Mouse (Mus musculus) hindbrain, embryonic 14.5 days (tissue): ENCODE data around the gene Cd59b. TPM values are rescaled to one million over a fixed set of nuclear protein-coding genes. Genes with fewer than 3 reads are reported as not detected.

Source experiments
- ATAC-seq: fragments of 200-750 bp; cut with Nextera tagmentation; 2 replicates; pipeline ENCODE4 v1.8.0; 2017; ENCODE audit warnings: moderate number of reproducible peaks, mild to moderate bottlenecking, moderate TSS enrichment, moderate library complexity; ENCODE audit not compliant: low FRiP score
- DNase-seq: peaks from one replicate; pipeline ENCODE4 v3.0.0-alpha.2; 2015; ENCODE audit warnings: low spot score
- H3K27ac ChIP-seq: fragments of 300-500 bp; sonication (generic); 2 replicates; pipeline ENCODE4 v1.5.1; 2014; ENCODE audit warnings: mild to moderate bottlenecking, moderate library complexity
- H3K27me3 ChIP-seq: fragments of 300-500 bp; sonication (generic); 2 replicates; pipeline ENCODE4 v1.6.1; 2014; ENCODE audit warnings: mild to moderate bottlenecking, low read length, mixed read lengths; ENCODE audit not compliant: control insufficient read depth, insufficient read depth
- H3K36me3 ChIP-seq: fragments of 300-500 bp; sonication (generic); replicated peaks from 2 replicates; pipeline ENCODE4 v1.6.1; 2014; ENCODE audit not compliant: control insufficient read depth, insufficient read depth
- H3K4me1 ChIP-seq: fragments of 300-500 bp; sonication (generic); replicated peaks from 2 replicates; pipeline ENCODE4 v1.6.1; 2014; ENCODE audit warnings: antibody characterized with exemption, low read length, mixed read lengths; ENCODE audit not compliant: control insufficient read depth, insufficient read depth
- H3K4me2 ChIP-seq: fragments of 300-500 bp; sonication (generic); replicated peaks from 2 replicates; pipeline ENCODE4 v1.6.1; 2014; ENCODE audit warnings: mild to moderate bottlenecking, moderate library complexity
- H3K4me3 ChIP-seq: fragments of 300-500 bp; sonication (generic); replicated peaks from 2 replicates; pipeline ENCODE4 v1.5.1; 2014; ENCODE audit warnings: mild to moderate bottlenecking, low read length
- H3K9ac ChIP-seq: fragments of 300-500 bp; sonication (generic); 2 replicates; pipeline ENCODE4 v1.6.1; 2014
- H3K9me3 ChIP-seq: fragments of 300-500 bp; sonication (generic); 2 replicates; pipeline ENCODE4 v1.6.1; 2016; ENCODE audit warnings: low read length; ENCODE audit not compliant: control insufficient read depth
- WGBS: fragments of 180-500 bp; shearing (Covaris S2); extraction: QIAGEN DNeasy Blood & Tissue Kit; methylation state at CpG from one replicate; pipeline ENCODE4 v1.1.7; 2014; 5-methylcytosine and 5-hydroxymethylcytosine counted together
- polyA plus RNA-seq: library from polyadenylated mRNA; unstranded; fragments of >200 nt; fragmentation: Nextera tagmentation; extraction: Ambion mirVana; gene quantifications from 2 replicates; pipeline ENCODE4 v1.2.1, GENCODE M21; 2014

Cd59b gene
- polyA plus RNA-seq, 1 experiment from 2014 or later, result 3.2 TPM

DNA sequence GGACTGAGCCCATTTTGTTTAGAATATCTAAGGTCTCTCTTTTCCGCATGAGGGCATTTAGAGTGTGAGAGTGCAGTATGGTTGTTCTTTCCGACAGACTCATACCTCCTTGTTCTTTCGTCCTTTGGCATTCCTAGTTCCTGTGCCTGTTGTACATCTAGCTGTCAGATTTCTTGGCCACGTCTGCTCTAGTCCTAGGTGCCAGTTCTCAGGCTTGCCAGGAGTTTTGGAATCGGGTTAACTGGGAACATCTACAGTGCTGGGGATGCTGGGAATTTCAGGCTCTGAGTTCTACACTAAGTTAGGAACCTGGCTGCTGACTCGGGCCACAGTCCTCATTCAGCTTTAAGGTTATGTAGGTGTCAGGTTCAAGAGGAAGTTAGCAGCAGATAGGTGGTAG is 34.1 kb upstream of the Cd59b start:
- no peaks in the 10 kb centered on the region for H3K9me3 ChIP-seq
- H3K4me1 ChIP-seq, result no peaks in the 10 kb centered on the region
- 95% methylated on average over 6 of the region's 6 CpGs for WGBS
- H3K27me3 ChIP-seq, result no peaks in the 10 kb centered on the region
- DNase-seq, result no peak
- ATAC-seq, result no peak
- H3K36me3 ChIP-seq, result peaks cover 82% of the 10 kb centered on the region
- H3K27ac ChIP-seq, result no peak overlapping the region
- H3K4me3 ChIP-seq, result no peak overlapping the region
- H3K4me2 ChIP-seq, result no peak overlapping the region
- no peak overlapping the region for H3K9ac ChIP-seq

DNA sequence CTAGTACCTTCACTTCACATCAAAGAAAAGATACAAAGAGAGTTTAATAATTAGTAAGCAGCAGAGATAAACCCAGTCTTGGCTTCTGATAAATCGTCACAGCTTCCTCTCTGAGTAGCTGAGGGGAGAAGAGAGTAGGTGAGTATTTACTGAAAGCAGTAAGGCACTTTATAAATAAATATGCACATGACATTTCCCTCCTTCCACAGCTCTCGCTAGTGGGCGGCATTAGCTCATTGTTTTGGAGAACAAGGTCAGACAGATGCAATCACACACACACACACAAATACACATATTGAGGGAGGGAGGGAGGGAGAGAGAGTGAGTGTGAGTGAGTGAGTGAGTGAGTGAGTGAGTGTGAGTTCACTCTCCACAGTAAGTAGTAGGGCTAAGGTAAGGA is 33.3 kb upstream of the Cd59b start:
- ATAC-seq (no peak), DNase-seq (no peak)
- Histone ChIP-seq H3K9ac (no peak overlapping the region), H3K4me3 (no peak overlapping the region), H3K4me2 (no peak overlapping the region), H3K4me1 (no peaks in the 10 kb centered on the region), H3K27me3 (no peaks in the 10 kb centered on the region), H3K36me3 (peaks cover 82% of the 10 kb centered on the region), H3K27ac (no peak overlapping the region), H3K9me3 (no peaks in the 10 kb centered on the region)
- 66% methylated on average over 3 of the region's 3 CpGs for WGBS

DNA sequence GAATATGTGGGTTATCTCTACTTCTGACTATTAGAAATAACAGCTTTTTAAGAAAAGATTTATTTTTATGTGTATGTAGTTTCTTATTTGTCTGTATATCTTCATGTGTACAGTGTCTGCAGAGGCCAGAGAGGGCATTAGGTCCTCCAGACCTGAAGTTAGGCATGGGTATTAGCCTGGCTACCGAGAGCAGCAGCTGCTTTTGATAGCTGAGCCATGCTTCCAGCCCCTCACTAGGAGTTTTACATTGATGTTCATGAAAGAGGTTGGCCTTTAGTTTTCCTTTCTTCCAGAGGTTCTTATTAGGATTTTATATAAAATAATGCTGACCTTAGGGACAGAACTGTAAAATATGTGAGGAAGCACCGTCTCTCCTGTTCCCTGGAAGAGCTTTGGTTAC is 31.4 kb upstream of the Cd59b start:
- DNase-seq, result no peak
- H3K4me2 ChIP-seq, result no peak overlapping the region
- ATAC-seq, result no peak

DNA sequence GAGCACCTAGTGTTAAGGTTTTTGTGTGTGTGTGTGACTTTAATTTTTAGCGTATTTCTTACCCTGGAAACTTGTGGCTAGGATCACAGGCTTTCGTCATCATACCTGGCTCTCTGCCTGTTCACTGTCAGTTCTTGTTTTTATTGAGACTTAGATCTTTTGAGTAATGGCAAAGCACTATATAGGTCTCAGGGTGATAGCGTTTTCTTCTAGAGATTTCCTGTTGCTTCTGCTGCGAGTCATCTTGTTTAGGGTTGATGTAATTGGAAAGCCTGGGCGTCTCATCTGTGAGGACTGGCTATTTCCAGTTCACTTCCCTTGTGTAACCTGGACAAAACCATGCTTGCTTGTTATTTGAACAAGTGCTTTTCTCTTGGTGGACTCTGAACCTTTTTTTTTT is 28.0 kb upstream of the Cd59b start:
- Histone ChIP-seq H3K9ac (no peak overlapping the region), H3K36me3 (peaks cover 67% of the 10 kb centered on the region), H3K4me3 (no peak overlapping the region), H3K9me3 (no peaks in the 10 kb centered on the region), H3K27me3 (no peaks in the 10 kb centered on the region), H3K27ac (no peak overlapping the region), H3K4me1 (no peaks in the 10 kb centered on the region), H3K4me2 (no peak overlapping the region)
- DNase-seq (no peak), ATAC-seq (no peak)
- WGBS, result 81% methylated on average over 5 of the region's 5 CpGs

More for the DNA sequence above, 31.4 kb upstream of the Cd59b start:
- Histone ChIP-seq H3K27me3 (no peaks in the 10 kb centered on the region), H3K27ac (no peak overlapping the region), H3K4me1 (no peaks in the 10 kb centered on the region), H3K36me3 (peaks cover 75% of the 10 kb centered on the region), H3K4me3 (no peak overlapping the region), H3K9ac (no peak overlapping the region), H3K9me3 (no peaks in the 10 kb centered on the region)
- WGBS, result 52% methylated on average over 2 of the region's 2 CpGs

DNA sequence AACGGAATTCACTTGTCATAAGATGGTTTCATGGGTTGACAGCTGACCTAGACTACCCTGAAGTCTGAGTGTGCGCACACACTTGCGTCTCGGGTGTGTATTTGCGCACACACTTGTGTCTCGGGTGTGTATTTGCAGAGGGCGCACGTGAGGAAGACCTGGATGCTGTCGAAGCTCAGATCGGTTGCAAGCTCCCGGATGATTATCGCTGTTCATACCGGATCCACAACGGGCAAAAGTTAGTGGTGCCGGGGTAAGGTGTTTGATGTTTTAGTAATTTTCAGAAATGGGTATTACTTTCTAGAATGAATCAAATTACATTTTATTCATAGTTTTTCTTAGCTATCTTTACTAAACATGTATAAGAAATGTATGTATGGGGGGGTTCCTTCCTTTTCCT is 26.9 kb upstream of the Cd59b start:
- no peak overlapping the region for H3K4me3 ChIP-seq
- H3K27ac ChIP-seq, result no peak overlapping the region
- DNase-seq (no peak), ATAC-seq (no peak)
- no peak overlapping the region for H3K9ac ChIP-seq
- no peaks in the 10 kb centered on the region for H3K4me1 ChIP-seq
- H3K4me2 ChIP-seq, result no peak overlapping the region
- peaks cover 62% of the 10 kb centered on the region for H3K36me3 ChIP-seq
- H3K27me3 ChIP-seq, result no peaks in the 10 kb centered on the region
- 97% methylated on average over 15 of the region's 15 CpGs for WGBS
- no peaks in the 10 kb centered on the region for H3K9me3 ChIP-seq

DNA sequence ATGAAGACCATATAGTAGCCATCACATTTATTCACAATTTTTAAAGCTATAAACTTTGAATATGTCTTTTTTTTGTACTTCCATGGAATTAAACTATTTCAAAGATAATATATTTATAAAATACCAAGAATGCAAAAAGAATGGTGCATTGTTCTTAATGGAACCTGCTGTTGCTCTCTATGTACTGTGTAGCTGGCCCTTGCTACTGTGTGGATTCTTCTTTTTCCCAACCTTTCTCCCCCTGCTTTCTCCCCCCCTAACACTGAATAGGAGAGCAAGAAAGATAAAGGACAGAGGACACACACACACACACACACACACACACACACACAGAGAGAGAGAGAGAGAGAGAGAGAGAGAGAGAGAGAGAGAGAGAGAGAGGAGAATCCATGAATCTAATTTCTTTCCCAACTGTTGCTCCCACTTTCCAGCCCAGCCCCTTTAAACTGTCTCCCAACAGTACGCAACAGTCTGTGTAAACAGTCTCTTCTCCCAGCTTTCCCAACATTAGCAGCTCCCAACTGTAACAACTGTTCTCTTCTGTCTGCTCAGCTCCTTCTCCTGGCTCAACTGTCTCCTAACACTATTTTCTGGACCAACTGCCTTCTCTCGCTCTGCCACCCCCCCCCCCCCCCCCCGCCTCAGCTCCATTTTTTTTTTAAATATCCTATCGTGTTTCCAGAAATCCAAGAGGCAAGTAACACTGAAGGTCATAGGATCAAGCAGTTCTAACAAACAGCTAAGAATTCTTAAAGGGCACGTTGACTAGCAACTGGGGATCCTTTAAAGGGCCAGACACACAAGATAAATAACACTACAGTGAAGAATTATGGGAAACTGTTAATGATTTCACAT is 25.8 kb upstream of the Cd59b start:
- no peak for ATAC-seq
- WGBS, result 55% methylated on average over 5 of the region's 5 CpGs
- H3K36me3 ChIP-seq, result peaks cover 65% of the 10 kb centered on the region

DNA sequence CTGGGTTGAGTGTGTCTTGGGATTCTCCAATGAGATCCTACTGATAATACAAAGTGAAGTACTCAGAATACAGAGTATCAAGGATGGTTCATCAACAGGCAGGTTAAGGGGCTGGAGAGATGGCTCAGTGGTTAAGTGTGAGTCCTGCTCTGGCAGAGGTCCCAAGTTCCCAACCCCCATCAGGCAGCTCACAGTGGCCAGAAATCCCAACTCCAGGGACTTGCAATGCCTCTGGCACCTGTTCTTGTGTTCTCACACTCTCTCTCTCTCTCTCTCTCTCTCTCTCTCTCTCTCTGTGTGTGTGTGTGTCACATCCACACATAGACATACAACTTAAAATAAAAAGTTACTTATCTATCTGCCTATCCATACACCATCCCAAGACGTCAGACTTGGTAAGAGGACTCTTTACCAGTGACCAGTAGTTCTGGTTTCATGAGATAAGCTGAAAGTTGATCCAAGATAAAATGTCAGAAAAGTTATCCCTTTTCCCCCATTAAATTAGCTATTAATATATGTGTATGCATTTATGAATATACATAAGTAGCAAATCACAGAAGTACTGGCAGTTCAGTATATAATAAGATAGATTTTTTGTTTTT is 25.1 kb upstream of the Cd59b start:
- no peaks in the 10 kb centered on the region for H3K4me1 ChIP-seq
- H3K27me3 ChIP-seq, result no peaks in the 10 kb centered on the region
- peaks cover 63% of the 10 kb centered on the region for H3K36me3 ChIP-seq
- no peak overlapping the region for H3K27ac ChIP-seq
- 73% methylated on average over 1 of the region's 1 CpGs for WGBS
- no peaks in the 10 kb centered on the region for H3K9me3 ChIP-seq
- no peak overlapping the region for H3K4me3 ChIP-seq
- no peak overlapping the region for H3K9ac ChIP-seq
- no peak overlapping the region for H3K4me2 ChIP-seq
- DNase-seq (no peak), ATAC-seq (no peak)

More for the DNA sequence above, 25.8 kb upstream of the Cd59b start:
- Histone ChIP-seq H3K4me2 (no peak overlapping the region), H3K27ac (no peak overlapping the region), H3K9me3 (no peaks in the 10 kb centered on the region), H3K4me3 (no peak overlapping the region), H3K4me1 (no peaks in the 10 kb centered on the region), H3K27me3 (no peaks in the 10 kb centered on the region), H3K9ac (no peak overlapping the region)
- no peak for DNase-seq

DNA sequence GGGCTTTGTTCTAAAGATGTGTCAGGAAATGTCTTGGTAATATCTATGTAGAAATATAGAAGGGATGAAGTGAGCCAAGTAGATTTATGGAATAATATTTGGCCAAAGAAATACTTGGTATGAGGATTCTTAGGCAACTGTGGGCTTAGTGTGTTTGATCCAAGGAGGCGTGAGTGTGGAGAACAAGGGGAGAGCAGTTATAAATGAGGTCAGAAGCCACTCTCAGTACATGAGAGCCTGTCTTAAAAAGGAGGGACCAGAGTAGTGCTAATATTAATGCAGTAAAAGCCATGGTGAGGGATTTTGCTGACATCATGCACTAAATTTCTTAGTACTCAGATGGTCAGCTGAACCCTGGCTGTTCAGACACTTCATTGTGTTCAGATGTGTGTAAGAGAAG is 11.3 kb upstream of the Cd59b start:
- WGBS, result 88% methylated on average over 1 of the region's 1 CpGs
- Histone ChIP-seq H3K27me3 (no peaks in the 10 kb centered on the region), H3K9me3 (no peaks in the 10 kb centered on the region), H3K36me3 (peaks cover 55% of the 10 kb centered on the region), H3K27ac (no peak overlapping the region), H3K4me1 (no peaks in the 10 kb centered on the region), H3K9ac (no peak overlapping the region), H3K4me3 (no peak overlapping the region), H3K4me2 (no peak overlapping the region)
- no peak for DNase-seq
- no peak for ATAC-seq

DNA sequence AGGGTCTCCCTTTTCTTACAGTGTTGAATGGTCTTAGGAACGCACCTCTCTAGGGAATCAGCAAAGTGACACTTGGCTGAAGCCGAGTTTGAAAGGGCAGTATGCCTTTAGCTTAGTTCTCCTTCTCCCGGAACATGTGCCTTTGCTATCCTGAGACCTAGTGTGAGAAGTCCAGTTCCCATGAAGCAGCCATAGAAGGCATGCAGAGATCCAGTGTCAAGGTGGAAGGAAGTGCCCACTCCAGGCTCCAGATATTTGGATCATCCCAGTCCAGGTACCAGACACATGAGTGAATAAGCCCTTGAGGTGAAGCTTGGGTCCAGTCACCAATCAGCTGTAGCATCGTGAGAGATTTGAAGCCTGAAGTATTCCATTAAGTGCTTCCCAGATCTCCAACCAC is 10.7 kb upstream of the Cd59b start:
- H3K36me3 ChIP-seq, result peaks cover 50% of the 10 kb centered on the region

More for the DNA sequence above, 10.7 kb upstream of the Cd59b start:
- H3K4me2 ChIP-seq, result no peak overlapping the region
- ATAC-seq (no peak), DNase-seq (no peak)
- no peaks in the 10 kb centered on the region for H3K27me3 ChIP-seq
- H3K4me1 ChIP-seq, result no peaks in the 10 kb centered on the region
- H3K27ac ChIP-seq, result no peak overlapping the region
- 95% methylated on average over 4 of the region's 4 CpGs for WGBS
- H3K9me3 ChIP-seq, result no peaks in the 10 kb centered on the region
- no peak overlapping the region for H3K9ac ChIP-seq
- no peak overlapping the region for H3K4me3 ChIP-seq
